Mouse (Mus musculus) naive thymus-derived CD4-positive, alpha-beta T cell, adult 5 months (primary cell): ENCODE results near the gene Mipol1. TPM values are rescaled to one million over a fixed set of nuclear protein-coding genes. Genes with fewer than 3 reads are reported as not detected.

Experiments
- polyA plus RNA-seq: library from polyadenylated mRNA; unstranded; fragments of 100-300 nt; shearing (Covaris generic); gene quantifications from one replicate; pipeline ENCODE4 v1.2.1, GENCODE M21; 2017

Gene Mipol1
- 10.5 TPM for polyA plus RNA-seq

DNA sequence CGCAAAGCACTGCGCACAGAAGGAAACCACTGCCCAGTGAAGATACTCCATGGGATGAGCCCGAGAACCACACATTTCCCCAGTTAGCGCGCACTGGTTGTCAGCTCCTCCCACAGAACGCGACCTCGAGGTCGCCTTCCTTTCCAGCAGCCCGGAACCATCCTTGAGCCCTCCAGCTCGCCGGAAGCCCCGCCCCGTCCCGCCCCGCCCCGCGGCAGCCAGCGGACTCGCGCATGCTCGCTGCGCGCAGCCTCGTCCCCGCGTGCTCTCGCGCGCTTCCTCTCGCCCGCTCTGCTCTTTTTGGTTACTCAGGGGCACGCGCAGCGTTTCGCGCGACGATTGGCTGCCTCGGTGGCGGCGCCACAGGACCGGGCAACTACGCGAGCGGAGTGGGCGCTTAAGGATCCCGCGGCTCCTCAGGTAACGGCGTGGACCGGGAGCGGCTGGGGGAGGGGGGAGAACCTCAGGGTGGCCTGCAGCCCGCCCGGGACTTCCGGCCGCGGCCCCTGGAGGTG is at the start of gene Mipol1, which contains the start of gene Prps1l3:
TSS of gene Mipol1 (plus strand) at position 236 of the 515 bp plus-strand sequence.
TSS of gene Prps1l3 (plus strand) at position 221 of the 515 bp plus-strand sequence.

DNA sequence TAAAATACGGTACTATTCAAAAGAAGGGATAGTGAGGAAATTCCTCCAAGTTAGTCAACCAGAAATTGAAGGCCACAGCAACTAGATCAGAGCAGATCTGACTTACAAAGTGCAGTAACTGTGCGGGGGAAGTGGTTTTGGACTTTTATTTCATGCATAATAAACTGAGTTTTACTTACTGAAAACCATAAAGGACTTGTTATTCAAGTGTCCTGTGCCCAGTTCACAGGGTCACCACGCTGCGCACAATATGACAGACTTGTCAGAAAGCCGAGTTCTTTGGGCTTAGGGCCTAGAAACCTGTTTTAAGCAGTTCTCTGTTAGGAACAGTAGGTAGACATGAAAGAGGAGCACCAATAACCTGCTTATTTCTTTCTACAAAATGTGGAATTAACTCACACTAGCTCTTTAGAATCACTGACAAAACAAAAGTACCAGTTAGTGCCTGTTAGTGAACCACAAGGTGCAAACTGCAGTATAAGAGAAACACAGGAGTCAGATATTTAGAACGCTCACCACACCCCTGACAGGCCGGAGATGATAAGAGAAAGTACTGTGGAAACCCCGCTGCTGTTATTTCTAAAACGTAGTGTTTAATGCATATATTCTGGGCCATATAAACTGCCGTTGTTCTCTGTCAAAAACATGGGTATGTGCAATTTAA is 32.7 kb upstream of the Mipol1 start, which contains the start of gene Slc25a21:
TSS of gene Slc25a21 (minus strand) at position 110 of the 664 bp plus-strand sequence.

Other genes with a start within 250 kb of the Mipol1 start
- gene Slc25a21, start 33.0 kb upstream of the Mipol1 start, polyA plus RNA-seq, result 0.16 TPM
- 87.9 TPM for gene Prps1l3, start within 50 bp of the Mipol1 start, polyA plus RNA-seq